Mouse (Mus musculus) kidney, embryonic 15.5 days (tissue): ENCODE data around the gene Ptprr. TPM values are rescaled to one million over a fixed set of nuclear protein-coding genes. Genes with fewer than 3 reads are reported as not detected.

Source experiments
- ATAC-seq: fragments of 200-750 bp; cut with Nextera tagmentation; replicated peaks from 2 replicates; pipeline ENCODE4 v1.8.0; 2017; ENCODE audit warnings: moderate TSS enrichment; ENCODE audit not compliant: low FRiP score
- H3K27ac ChIP-seq: fragments of 300-500 bp; sonication (generic); 2 replicates; pipeline ENCODE4 v1.5.1; 2015; ENCODE audit warnings: mild to moderate bottlenecking, inconsistent platforms
- H3K27me3 ChIP-seq: fragments of 300-500 bp; sonication (generic); 2 replicates; pipeline ENCODE4 v1.6.1; 2015; ENCODE audit warnings: inconsistent platforms
- H3K36me3 ChIP-seq: fragments of 300-500 bp; sonication (generic); 2 replicates; pipeline ENCODE4 v1.6.1; 2015; ENCODE audit warnings: inconsistent platforms
- H3K4me1 ChIP-seq: fragments of 300-500 bp; sonication (generic); 2 replicates; pipeline ENCODE4 v1.6.1; 2015; ENCODE audit warnings: inconsistent platforms
- H3K4me2 ChIP-seq: fragments of 300-500 bp; sonication (generic); 2 replicates; pipeline ENCODE4 v1.6.1; 2015; ENCODE audit warnings: moderate library complexity, mild to moderate bottlenecking, inconsistent platforms
- H3K4me3 ChIP-seq: fragments of 300-500 bp; sonication (generic); replicated peaks from 2 replicates; pipeline ENCODE4 v1.5.1; 2015; ENCODE audit warnings: mild to moderate bottlenecking, inconsistent platforms
- H3K9ac ChIP-seq: fragments of 300-500 bp; sonication (generic); 2 replicates; pipeline ENCODE4 v1.6.1; 2015; ENCODE audit warnings: mild to moderate bottlenecking, inconsistent platforms
- H3K9me3 ChIP-seq: fragments of 300-500 bp; sonication (generic); replicated peaks from 2 replicates; pipeline ENCODE4 v1.6.1; 2016; ENCODE audit warnings: inconsistent platforms
- WGBS: fragments of 180-500 bp; shearing (Covaris S2); methylation state at CpG from one replicate; pipeline ENCODE4 v1.1.7; 2015; ENCODE audit warnings: mixed read lengths; 5-methylcytosine and 5-hydroxymethylcytosine counted together
- polyA plus RNA-seq: library from polyadenylated mRNA; unstranded; fragments of >200 nt; fragmentation: Nextera tagmentation; extraction: Ambion mirVana; gene quantifications from 2 replicates; pipeline ENCODE4 v1.2.1, GENCODE M21; 2015

Ptprr gene
- polyA plus RNA-seq, 1 experiment from 2014 or later: 1.5 TPM

- ATAC-seq: no peak
- H3K9ac ChIP-seq: no peak overlapping the region
- H3K4me3 ChIP-seq: no peak overlapping the region
- no peaks in the 10 kb centered on the region for H3K27me3 ChIP-seq
- H3K36me3 ChIP-seq: no peaks in the 10 kb centered on the region
- H3K27ac ChIP-seq: peak overlapping the region; percentile 9; the same call in 1 of the 2 replicates
- 20% methylated on average over 15 of the region's 15 CpGs for WGBS
- no peaks in the 10 kb centered on the region for H3K9me3 ChIP-seq
- H3K4me1 ChIP-seq: peaks cover 14% of the 10 kb centered on the region; the same call in 1 of the 2 replicates
- H3K4me2 ChIP-seq: no peak overlapping the region
Observed at GRCm38 (mm10) chr10:116205580-116206358, 187.8 kb downstream of the Ptprr start.

- WGBS: 62% methylated on average over 11 of the region's 11 CpGs
- Histone ChIP-seq H3K4me1 (peaks cover 14% of the 10 kb centered on the region; the same call in 1 of the 2 replicates), H3K9me3 (no peaks in the 10 kb centered on the region), H3K9ac (no peak overlapping the region), H3K36me3 (no peaks in the 10 kb centered on the region), H3K4me2 (no peak overlapping the region), H3K4me3 (no peak overlapping the region), H3K27me3 (no peaks in the 10 kb centered on the region), H3K27ac (no peak overlapping the region)
- ATAC-seq: no peak
Observed at GRCm38 (mm10) chr10:116206449-116206848, 188.4 kb downstream of the Ptprr start.

- Histone ChIP-seq H3K4me1 (peaks cover 14% of the 10 kb centered on the region; the same call in 1 of the 2 replicates), H3K4me3 (0 out of 2 replicates have a peak overlapping the region, but pooled peaks have one; percentile 11), H3K9me3 (no peaks in the 10 kb centered on the region), H3K27ac (peak overlapping the region; percentile 58), H3K27me3 (no peaks in the 10 kb centered on the region), H3K36me3 (no peaks in the 10 kb centered on the region), H3K9ac (no peak overlapping the region), H3K4me2 (peak overlapping the region; percentile 39)
- no peak for ATAC-seq
- WGBS: 15% methylated on average over 9 of the region's 9 CpGs
Observed at GRCm38 (mm10) chr10:116207987-116208726, 190.1 kb downstream of the Ptprr start.

- peak overlapping the region; percentile 58 for H3K27ac ChIP-seq
- no peaks in the 10 kb centered on the region for H3K9me3 ChIP-seq
- ATAC-seq: no peak
- H3K4me3 ChIP-seq: no peak overlapping the region
- 47% methylated on average over 9 of the region's 9 CpGs for WGBS
- H3K27me3 ChIP-seq: no peaks in the 10 kb centered on the region
- peaks cover 14% of the 10 kb centered on the region; the same call in 1 of the 2 replicates for H3K4me1 ChIP-seq
- peak overlapping the region; percentile 39; the same call in 1 of the 2 replicates for H3K4me2 ChIP-seq
- H3K36me3 ChIP-seq: no peaks in the 10 kb centered on the region
- no peak overlapping the region for H3K9ac ChIP-seq
Observed at GRCm38 (mm10) chr10:116208727-116209115, 190.7 kb downstream of the Ptprr start.

- 10% methylated on average over 3 of the region's 3 CpGs for WGBS
- H3K27me3 ChIP-seq: no peaks in the 10 kb centered on the region
Observed at GRCm38 (mm10) chr10:116212127-116212526, 194.1 kb downstream of the Ptprr start.

GRCm38 (mm10) chr10:116220336-116221118 lies 202.5 kb downstream of the Ptprr start:
- Histone ChIP-seq H3K4me3 (no peak overlapping the region), H3K27ac (peak overlapping the region; percentile 46; the same call in 1 of the 2 replicates), H3K9ac (no peak overlapping the region), H3K27me3 (no peaks in the 10 kb centered on the region), H3K36me3 (no peaks in the 10 kb centered on the region), H3K4me2 (no peak overlapping the region), H3K4me1 (no peaks in the 10 kb centered on the region), H3K9me3 (no peaks in the 10 kb centered on the region)
- no peak for ATAC-seq
- WGBS: 74% methylated on average over 12 of the region's 12 CpGs

More at GRCm38 (mm10) chr10:116212127-116212526, 194.1 kb downstream of the Ptprr start:
- no peak overlapping the region for H3K27ac ChIP-seq
- H3K9ac ChIP-seq: no peak overlapping the region
- no peaks in the 10 kb centered on the region for H3K9me3 ChIP-seq
- no peaks in the 10 kb centered on the region for H3K36me3 ChIP-seq
- no peak overlapping the region for H3K4me2 ChIP-seq
- H3K4me1 ChIP-seq: peaks cover 7% of the 10 kb centered on the region; the same call in 1 of the 2 replicates
- H3K4me3 ChIP-seq: no peak overlapping the region
- ATAC-seq: no peak

GRCm38 (mm10) chr10:116235299-116235698 lies 217.3 kb downstream of the Ptprr start:
- H3K4me2 ChIP-seq: no peak overlapping the region
- H3K4me3 ChIP-seq: no peak overlapping the region
- 56% methylated on average over 5 of the region's 5 CpGs for WGBS
- H3K4me1 ChIP-seq: no peaks in the 10 kb centered on the region
- H3K9me3 ChIP-seq: no peaks in the 10 kb centered on the region
- no peak overlapping the region for H3K27ac ChIP-seq
- H3K36me3 ChIP-seq: no peaks in the 10 kb centered on the region
- H3K27me3 ChIP-seq: no peaks in the 10 kb centered on the region
- ATAC-seq: no peak
- H3K9ac ChIP-seq: no peak overlapping the region

- Histone ChIP-seq H3K36me3 (no peaks in the 10 kb centered on the region), H3K4me1 (no peaks in the 10 kb centered on the region), H3K9ac (no peak overlapping the region), H3K27me3 (no peaks in the 10 kb centered on the region), H3K4me3 (no peak overlapping the region), H3K4me2 (no peak overlapping the region), H3K9me3 (no peaks in the 10 kb centered on the region), H3K27ac (no peak overlapping the region)
- no peak for ATAC-seq
- 70% methylated on average over 7 of the region's 7 CpGs for WGBS
Observed at GRCm38 (mm10) chr10:116242200-116242599, 224.2 kb downstream of the Ptprr start.

GRCm38 (mm10) chr10:116243373-116243772 lies 225.4 kb downstream of the Ptprr start:
- WGBS: 48% methylated on average over 7 of the region's 7 CpGs
- Histone ChIP-seq H3K27me3 (no peaks in the 10 kb centered on the region), H3K27ac (no peak overlapping the region), H3K4me3 (no peak overlapping the region), H3K9ac (no peak overlapping the region), H3K4me2 (no peak overlapping the region), H3K9me3 (no peaks in the 10 kb centered on the region; the same call in 1 of the 2 replicates), H3K36me3 (no peaks in the 10 kb centered on the region), H3K4me1 (no peaks in the 10 kb centered on the region)
- no peak; the same call in 1 of the 2 replicates for ATAC-seq

- WGBS: 41% methylated on average over 2 of the region's 2 CpGs
- no peaks in the 10 kb centered on the region for H3K27me3 ChIP-seq
- H3K9me3 ChIP-seq: no peaks in the 10 kb centered on the region; the same call in 1 of the 2 replicates
- no peak overlapping the region for H3K4me2 ChIP-seq
- H3K27ac ChIP-seq: no peak overlapping the region
- no peaks in the 10 kb centered on the region for H3K4me1 ChIP-seq
- no peak overlapping the region for H3K9ac ChIP-seq
- ATAC-seq: no peak
- H3K36me3 ChIP-seq: no peaks in the 10 kb centered on the region
- no peak overlapping the region for H3K4me3 ChIP-seq
Observed at GRCm38 (mm10) chr10:116245632-116246031, 227.6 kb downstream of the Ptprr start.

GRCm38 (mm10) chr10:116252668-116253067 lies 234.7 kb downstream of the Ptprr start:
- WGBS: 90% methylated on average over 7 of the region's 7 CpGs
- Histone ChIP-seq H3K4me1 (no peaks in the 10 kb centered on the region), H3K9me3 (no peaks in the 10 kb centered on the region), H3K27me3 (no peaks in the 10 kb centered on the region), H3K27ac (no peak overlapping the region), H3K9ac (no peak overlapping the region), H3K4me2 (no peak overlapping the region), H3K36me3 (no peaks in the 10 kb centered on the region), H3K4me3 (no peak overlapping the region)
- ATAC-seq: no peak
